Mouse (Mus musculus): ENCODE measurements at regions not wholly inside any gene's neighbourhood (a gene's known extent, or its start where the extent isn't known, plus 50 kb on each side); places are given as distances from the start of the nearest gene placed in this dataset.

DNA sequence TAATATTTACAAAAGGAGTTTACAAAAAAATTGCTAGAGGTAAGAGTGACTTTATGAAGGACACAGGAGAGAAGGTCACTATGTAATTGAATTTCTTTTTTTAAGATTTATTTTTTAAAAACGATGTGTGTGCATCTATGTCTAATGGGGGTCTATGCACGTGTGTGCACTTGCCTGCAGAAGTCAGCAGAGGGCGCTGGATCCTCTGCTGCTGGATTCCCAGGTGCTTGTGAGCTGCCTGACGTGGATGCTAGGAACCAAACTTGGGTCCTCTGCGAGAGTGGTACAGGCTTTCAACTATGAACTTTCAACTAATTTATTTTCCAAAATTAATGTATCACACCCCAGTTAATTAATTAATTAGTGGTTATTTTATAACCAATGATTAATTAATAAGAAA is 85.0 kb downstream of the Glrx3 start:
- H3K4me3 ChIP-seq (replicated peaks): no peak overlapping the region
- no peaks in the 10 kb centered on the region for H3K36me3 ChIP-seq (ENCODE audit: control insufficient read depth)
- H3K9me3 ChIP-seq (ENCODE audit: control insufficient read depth, low read length): 0 out of 2 replicates have a peak, but pooled peaks cover 2% of the 10 kb centered on the region
- TF ChIP-seq GATA1 (IDR thresholded peaks at IDR 0.05; ENCODE audit: low read length) (no peak), TAL1 (IDR thresholded peaks at IDR 0.05; ENCODE audit: low read length) (no peak)
- no peaks in the 10 kb centered on the region for H3K27me3 ChIP-seq (ENCODE audit: control insufficient read depth)
- H3K4me1 ChIP-seq (ENCODE audit: control insufficient read depth): no peaks in the 10 kb centered on the region

DNA sequence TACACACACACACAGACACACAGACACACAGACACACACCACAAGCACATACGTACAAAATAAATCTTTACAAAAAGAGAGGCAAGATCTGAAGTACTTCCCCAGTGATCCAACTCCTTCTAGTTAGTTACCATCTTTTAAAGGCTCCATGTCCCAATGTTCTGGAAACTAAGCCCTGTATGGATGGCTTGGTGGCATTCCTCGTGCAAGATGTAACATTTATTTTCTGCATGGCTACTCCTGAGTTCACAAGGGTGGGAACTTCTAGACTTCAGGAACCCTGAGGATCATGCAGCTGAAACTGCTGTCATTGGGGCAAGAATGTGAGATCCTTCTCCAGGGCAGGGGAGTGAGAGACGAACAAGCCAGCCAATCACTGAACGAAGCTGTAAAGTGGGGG is 96.1 kb downstream of the Glrx3 start:
- Histone ChIP-seq H3K36me3 (ENCODE audit: control insufficient read depth) (no peaks in the 10 kb centered on the region), H3K27me3 (ENCODE audit: control insufficient read depth) (no peaks in the 10 kb centered on the region)
- TF ChIP-seq GATA1 (IDR thresholded peaks at IDR 0.05; ENCODE audit: low read length): no peak
- no peak for TF ChIP-seq TAL1 (IDR thresholded peaks at IDR 0.05; ENCODE audit: low read length)

DNA sequence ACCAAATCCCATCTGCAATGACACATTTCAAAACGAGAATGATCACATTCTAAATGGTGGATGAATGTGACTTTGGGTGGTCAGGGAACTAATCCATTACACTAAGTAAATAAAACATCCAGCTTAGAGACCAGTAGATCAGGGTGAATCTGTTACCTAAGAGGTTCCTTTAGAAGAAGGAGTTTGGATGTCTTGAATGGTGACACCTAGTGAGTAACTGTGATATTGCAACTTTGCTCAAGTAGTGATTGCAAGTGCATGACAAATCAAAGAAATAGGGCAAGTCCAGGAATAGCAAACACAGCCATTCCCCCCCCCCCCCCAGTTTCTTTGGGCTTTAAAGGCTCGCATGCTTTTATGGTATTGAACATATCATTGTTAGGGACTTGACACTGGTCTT is 112.6 kb downstream of the Glrx3 start:
- TF ChIP-seq TAL1 (IDR thresholded peaks at IDR 0.05; ENCODE audit: low read length): no peak
- TF ChIP-seq GATA1 (IDR thresholded peaks at IDR 0.05; ENCODE audit: low read length): no peak
- H3K4me3 ChIP-seq (replicated peaks): no peak overlapping the region
- H3K4me1 ChIP-seq (ENCODE audit: control insufficient read depth): no peaks in the 10 kb centered on the region
- no peaks in the 10 kb centered on the region for H3K9me3 ChIP-seq (ENCODE audit: control insufficient read depth, low read length)
- no peaks in the 10 kb centered on the region for H3K36me3 ChIP-seq (ENCODE audit: control insufficient read depth)
- no peaks in the 10 kb centered on the region for H3K27me3 ChIP-seq (ENCODE audit: control insufficient read depth)

More for the DNA sequence above, 96.1 kb downstream of the Glrx3 start:
- Histone ChIP-seq H3K4me3 (replicated peaks) (no peak overlapping the region), H3K4me1 (ENCODE audit: control insufficient read depth) (no peaks in the 10 kb centered on the region), H3K9me3 (ENCODE audit: control insufficient read depth, low read length) (no peaks in the 10 kb centered on the region; the same call in 1 of the 2 replicates)

DNA sequence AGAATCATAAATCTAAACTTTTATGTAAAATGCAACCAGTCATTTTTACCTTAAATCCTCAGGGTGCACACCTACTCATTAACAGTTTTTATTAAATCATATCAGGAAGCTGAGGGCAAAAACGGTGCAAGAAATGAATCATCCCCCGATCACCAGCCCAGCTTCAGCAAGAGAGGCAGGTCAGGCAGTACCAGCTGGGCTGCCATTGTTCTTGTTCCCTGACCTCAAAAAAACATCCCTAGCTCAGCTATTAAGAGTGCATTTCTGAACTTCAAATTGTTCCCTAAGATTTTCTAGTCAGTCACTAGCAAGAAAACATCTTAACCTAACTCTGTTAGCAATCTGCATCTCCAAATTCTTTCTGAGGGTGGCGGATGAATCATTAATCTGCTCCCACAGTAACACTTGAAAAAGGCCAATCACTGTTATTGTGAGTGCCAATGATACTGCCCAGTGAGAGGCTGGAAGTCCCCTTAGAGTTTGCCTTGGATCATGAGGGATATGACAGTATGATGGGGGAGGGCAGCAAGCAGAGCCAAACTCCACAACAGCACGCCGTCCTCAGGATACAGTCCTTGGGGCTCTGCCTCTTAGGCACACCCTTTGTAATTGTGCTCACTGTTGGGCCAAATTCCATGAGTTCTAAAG is 115.3 kb downstream of the Glrx3 start:
- no peaks in the 10 kb centered on the region for H3K9me3 ChIP-seq (ENCODE audit: control insufficient read depth, low read length)
- no peak overlapping the region for H3K4me3 ChIP-seq (replicated peaks)
- no peaks in the 10 kb centered on the region for H3K36me3 ChIP-seq (ENCODE audit: control insufficient read depth)
- H3K4me1 ChIP-seq (ENCODE audit: control insufficient read depth): no peaks in the 10 kb centered on the region
- TF ChIP-seq TAL1 (IDR thresholded peaks at IDR 0.05; ENCODE audit: low read length) (no peak), GATA1 (IDR thresholded peaks at IDR 0.05; ENCODE audit: low read length) (no peak)
- no peaks in the 10 kb centered on the region for H3K27me3 ChIP-seq (ENCODE audit: control insufficient read depth)

DNA sequence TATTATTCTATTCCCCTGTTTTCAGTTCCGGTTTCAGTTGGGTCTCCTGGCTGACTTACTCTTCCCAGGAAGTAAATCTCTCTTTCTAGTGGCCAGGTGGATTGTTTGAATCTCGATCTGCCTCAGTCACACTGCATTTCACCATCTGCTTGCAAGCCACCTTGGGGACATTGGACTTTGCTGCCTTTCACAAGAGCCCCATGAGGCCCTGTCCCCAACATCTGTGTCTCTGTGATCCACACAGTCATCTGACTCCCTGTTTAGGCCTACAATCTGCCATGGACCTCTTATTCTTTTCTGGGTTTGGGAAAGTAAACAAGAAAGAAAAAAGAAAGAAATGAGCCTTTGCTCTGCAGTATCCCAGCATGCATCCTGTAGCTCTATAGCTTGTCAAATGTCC is 118.1 kb downstream of the Glrx3 start:
- Histone ChIP-seq H3K9me3 (ENCODE audit: control insufficient read depth, low read length) (no peaks in the 10 kb centered on the region), H3K4me3 (replicated peaks) (no peak overlapping the region), H3K4me1 (ENCODE audit: control insufficient read depth) (no peaks in the 10 kb centered on the region), H3K27me3 (ENCODE audit: control insufficient read depth) (no peaks in the 10 kb centered on the region), H3K36me3 (ENCODE audit: control insufficient read depth) (no peaks in the 10 kb centered on the region)
- no peak for TF ChIP-seq GATA1 (IDR thresholded peaks at IDR 0.05; ENCODE audit: low read length)
- no peak for TF ChIP-seq TAL1 (IDR thresholded peaks at IDR 0.05; ENCODE audit: low read length)

DNA sequence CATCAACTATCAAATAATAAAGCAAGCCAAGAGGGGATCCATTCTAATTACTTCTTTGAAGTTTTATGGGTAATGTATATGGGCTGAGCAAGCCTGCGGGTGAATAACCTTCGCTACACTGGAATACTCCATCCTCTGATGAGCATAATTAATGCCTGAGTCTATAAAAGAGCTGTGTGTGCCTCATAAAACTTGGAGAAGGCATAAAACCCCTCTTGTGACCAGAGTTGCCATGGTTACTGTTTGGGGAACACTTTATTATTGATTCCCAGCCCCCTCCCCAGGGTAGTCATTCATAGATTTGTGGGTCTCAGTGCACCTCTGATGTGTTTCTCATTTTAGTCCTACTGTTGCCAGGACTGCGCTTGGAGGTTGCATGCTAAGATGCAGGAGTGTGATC is 120.0 kb downstream of the Glrx3 start:
- no peak overlapping the region for H3K4me3 ChIP-seq (replicated peaks)
- no peaks in the 10 kb centered on the region for H3K9me3 ChIP-seq (ENCODE audit: control insufficient read depth, low read length)
- H3K36me3 ChIP-seq (ENCODE audit: control insufficient read depth): no peaks in the 10 kb centered on the region
- H3K4me1 ChIP-seq (ENCODE audit: control insufficient read depth): no peaks in the 10 kb centered on the region
- TF ChIP-seq TAL1 (IDR thresholded peaks at IDR 0.05; ENCODE audit: low read length): no peak
- TF ChIP-seq GATA1 (IDR thresholded peaks at IDR 0.05; ENCODE audit: low read length): no peak
- no peaks in the 10 kb centered on the region for H3K27me3 ChIP-seq (ENCODE audit: control insufficient read depth)

DNA sequence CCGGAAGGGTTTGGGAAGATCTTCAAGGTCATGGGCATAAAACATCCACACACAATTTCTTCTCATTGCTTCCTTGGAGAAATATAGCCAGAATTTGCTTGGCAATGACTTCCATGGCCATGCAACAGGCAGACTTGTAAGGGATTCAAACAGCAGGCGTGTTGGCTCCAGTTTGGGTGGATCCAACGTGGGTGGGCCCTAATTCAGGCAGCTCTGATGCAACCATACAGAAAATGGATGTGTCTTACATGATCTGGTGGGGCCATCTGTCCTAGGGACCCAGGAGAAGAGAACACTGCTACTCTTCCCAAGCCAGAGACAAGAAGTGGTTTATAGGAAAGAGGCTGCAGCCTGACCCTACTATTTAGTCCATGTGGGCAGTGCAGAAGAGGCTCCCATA is 121.5 kb downstream of the Glrx3 start:
- Histone ChIP-seq H3K4me1 (ENCODE audit: control insufficient read depth) (no peaks in the 10 kb centered on the region), H3K36me3 (ENCODE audit: control insufficient read depth) (no peaks in the 10 kb centered on the region), H3K27me3 (ENCODE audit: control insufficient read depth) (no peaks in the 10 kb centered on the region), H3K9me3 (ENCODE audit: control insufficient read depth, low read length) (no peaks in the 10 kb centered on the region), H3K4me3 (replicated peaks) (no peak overlapping the region)
- TF ChIP-seq GATA1 (IDR thresholded peaks at IDR 0.05; ENCODE audit: low read length) (no peak), TAL1 (IDR thresholded peaks at IDR 0.05; ENCODE audit: low read length) (no peak)

DNA sequence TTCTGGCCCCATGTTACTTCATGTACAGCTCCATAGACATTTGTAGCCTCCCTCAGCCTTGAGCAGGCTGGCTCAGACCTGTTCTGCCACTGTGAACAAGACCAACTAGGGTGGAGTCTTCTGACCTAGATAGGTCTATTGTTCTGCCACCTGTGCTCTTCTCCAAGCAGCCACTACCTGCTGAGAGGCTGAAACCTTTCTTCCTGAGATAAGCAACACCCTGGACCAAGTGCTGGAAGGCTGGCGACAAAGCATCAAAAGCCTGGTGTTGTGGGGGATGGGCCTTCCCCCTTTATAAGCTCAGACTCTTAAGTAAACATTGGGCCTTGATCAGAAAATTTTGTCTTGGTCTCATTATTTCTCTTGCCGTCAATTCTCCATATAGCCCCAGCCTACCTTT is 132.8 kb downstream of the Glrx3 start:
- H3K27me3 ChIP-seq (ENCODE audit: control insufficient read depth): no peaks in the 10 kb centered on the region
- no peak overlapping the region for H3K4me3 ChIP-seq (replicated peaks)
- H3K36me3 ChIP-seq (ENCODE audit: control insufficient read depth): no peaks in the 10 kb centered on the region
- peaks cover 21% of the 10 kb centered on the region for H3K9me3 ChIP-seq (ENCODE audit: control insufficient read depth, low read length)
- no peaks in the 10 kb centered on the region for H3K4me1 ChIP-seq (ENCODE audit: control insufficient read depth)
- no peak for TF ChIP-seq TAL1 (IDR thresholded peaks at IDR 0.05; ENCODE audit: low read length)
- TF ChIP-seq GATA1 (IDR thresholded peaks at IDR 0.05; ENCODE audit: low read length): no peak

DNA sequence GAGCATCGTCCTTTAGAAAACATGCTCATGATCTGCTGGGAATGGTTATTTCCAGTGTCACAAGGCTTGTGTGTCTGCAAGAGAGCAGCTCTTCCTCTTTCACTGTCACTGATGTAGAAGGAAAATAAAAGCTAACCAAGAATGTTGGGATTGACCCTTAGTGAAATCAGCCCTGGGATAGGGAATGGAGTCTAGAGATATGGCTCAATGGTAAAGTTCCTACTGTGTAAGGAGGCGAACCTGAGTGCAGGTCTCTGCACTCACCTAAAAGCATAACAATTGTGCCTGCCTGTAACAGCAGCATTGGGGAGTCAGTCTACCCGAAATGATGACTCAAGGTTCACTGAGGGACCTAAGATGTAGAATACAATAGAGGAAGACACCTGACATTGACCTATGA is 138.1 kb downstream of the Glrx3 start:
- Histone ChIP-seq H3K27me3 (ENCODE audit: control insufficient read depth) (no peaks in the 10 kb centered on the region), H3K9me3 (ENCODE audit: control insufficient read depth, low read length) (peaks cover 16% of the 10 kb centered on the region), H3K4me3 (replicated peaks) (no peak overlapping the region), H3K4me1 (ENCODE audit: control insufficient read depth) (no peaks in the 10 kb centered on the region), H3K36me3 (ENCODE audit: control insufficient read depth) (no peaks in the 10 kb centered on the region)
- no peak for TF ChIP-seq GATA1 (IDR thresholded peaks at IDR 0.05; ENCODE audit: low read length)
- TF ChIP-seq TAL1 (IDR thresholded peaks at IDR 0.05; ENCODE audit: low read length): no peak

DNA sequence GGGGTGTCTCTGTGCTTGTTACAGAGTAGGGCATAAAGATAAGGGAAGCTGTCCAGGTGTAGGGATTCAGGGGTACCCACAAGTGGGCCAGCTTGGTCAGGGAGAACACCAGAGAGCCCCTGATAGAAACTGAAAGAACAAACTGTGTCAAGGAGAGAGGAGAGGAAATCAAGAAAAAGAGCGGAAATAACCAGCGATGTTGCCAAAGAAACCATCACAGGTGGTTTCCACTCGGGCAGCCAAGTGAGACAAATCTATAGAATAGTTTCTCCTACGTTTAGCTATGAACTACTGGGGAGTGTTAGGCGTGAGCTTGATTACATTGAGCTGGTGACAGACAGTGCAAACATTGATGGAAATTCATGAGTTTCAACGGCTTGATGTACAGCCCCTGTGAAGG is 138.8 kb downstream of the Glrx3 start:
- peaks cover 16% of the 10 kb centered on the region for H3K9me3 ChIP-seq (ENCODE audit: control insufficient read depth, low read length)
- H3K4me3 ChIP-seq (replicated peaks): no peak overlapping the region

More for the DNA sequence above, 138.8 kb downstream of the Glrx3 start:
- H3K36me3 ChIP-seq (ENCODE audit: control insufficient read depth): no peaks in the 10 kb centered on the region
- H3K27me3 ChIP-seq (ENCODE audit: control insufficient read depth): no peaks in the 10 kb centered on the region
- no peaks in the 10 kb centered on the region for H3K4me1 ChIP-seq (ENCODE audit: control insufficient read depth)
- TF ChIP-seq GATA1 (IDR thresholded peaks at IDR 0.05; ENCODE audit: low read length) (no peak), TAL1 (IDR thresholded peaks at IDR 0.05; ENCODE audit: low read length) (no peak)
